Mouse (Mus musculus): ENCODE results near the gene Tnrc6b.

DNA sequence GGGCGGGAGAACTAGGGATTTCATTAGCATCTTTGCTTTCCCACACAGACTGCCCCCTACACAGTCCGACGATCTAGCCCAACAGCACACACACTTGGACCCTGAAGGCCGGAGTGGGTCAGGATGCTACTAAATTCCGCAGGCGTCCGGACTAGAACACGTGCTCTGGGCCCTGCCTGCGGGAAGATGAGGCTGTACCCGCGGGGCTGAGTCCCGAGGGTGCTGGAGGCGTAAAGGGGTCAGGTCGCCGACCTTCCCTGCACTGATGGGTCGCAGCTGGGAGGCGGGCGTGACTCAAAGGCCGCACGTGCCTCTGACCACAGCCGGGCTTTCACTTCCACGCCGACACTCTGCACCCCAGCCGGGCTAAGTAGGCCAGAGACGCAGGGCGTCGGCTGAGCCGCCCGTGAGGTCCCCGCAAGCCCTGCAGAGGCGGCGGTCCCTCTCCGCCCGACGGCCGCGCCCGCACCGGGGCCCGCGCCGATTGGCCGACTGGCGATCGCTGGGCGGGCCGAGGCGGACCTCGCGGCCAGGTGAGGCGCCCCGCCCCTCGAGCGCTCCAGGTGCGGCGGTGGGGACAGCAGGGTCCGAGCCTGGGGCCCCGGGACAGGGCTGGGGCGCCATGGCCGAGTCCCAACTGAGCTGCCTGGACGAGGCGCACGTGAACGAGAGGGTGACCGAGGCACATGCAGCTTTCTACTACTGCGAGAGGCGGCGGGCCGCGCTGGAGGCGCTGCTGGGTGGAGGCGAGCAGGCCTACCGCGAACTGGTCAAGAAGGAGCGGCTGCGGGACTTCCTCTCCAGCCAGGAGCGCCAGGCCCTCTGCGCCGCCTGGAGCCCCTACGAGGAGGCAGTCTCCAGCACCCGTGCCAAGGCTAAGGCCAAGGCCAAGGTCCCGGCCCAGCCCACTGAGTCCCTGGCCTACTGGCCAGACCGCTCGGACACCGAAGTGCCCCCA lies 39.5 kb upstream of the Tnrc6b start, which contains the start of gene Fam83f:
- no peak for TF ChIP-seq CTCF (IDR thresholded peaks at IDR 0.05; ENCODE audit: low read depth, low read length)
- no peak for TF ChIP-seq GATA2 (IDR thresholded peaks at IDR 0.05; ENCODE audit: borderline replicate concordance, low read depth, low read length)
